8 mouse cellular contexts compared by ENCODE assay signal in genomic region chr19:36739566-36740211, GRCm38 (mm10). TPM values are rescaled to one million over a fixed set of nuclear protein-coding genes. Genes with fewer than 3 reads are reported as not detected.
A peak's percentile ranks its signal among the peaks of the same experiment; 100 is the strongest.
DNase-seq lines count a peak whose midpoint lies in the region; ATAC-seq lines count a peak whose summit lies in the region.

No protein-coding gene starts in this region.

- 50% methylated on average over 7 of the region's 7 CpGs for WGBS in embryonic facial prominence, embryonic 14.5 days
- WGBS in embryonic facial prominence, embryonic 10.5 days, result 64% methylated on average over 7 of the region's 7 CpGs
- WGBS in kidney, embryonic 15.5 days, result 38% methylated on average over 7 of the region's 7 CpGs

- no peaks in the 10 kb centered on the region for H3K36me3 ChIP-seq in embryonic facial prominence, embryonic 14.5 days (ENCODE audit: control insufficient read depth, insufficient read depth, low read length)
- no peaks in the 10 kb centered on the region for H3K36me3 ChIP-seq in embryonic facial prominence, embryonic 10.5 days (replicated peaks)
- H3K36me3 ChIP-seq in kidney, embryonic 15.5 days, result no peaks in the 10 kb centered on the region

- H3K4me3 ChIP-seq in embryonic facial prominence, embryonic 14.5 days (ENCODE audit: low read depth, low read length), result no peak overlapping the region
- no peak overlapping the region for H3K4me3 ChIP-seq in embryonic facial prominence, embryonic 10.5 days
- no peak overlapping the region for H3K4me3 ChIP-seq in kidney, embryonic 15.5 days (replicated peaks)

- no peak overlapping the region for H3K9ac ChIP-seq in embryonic facial prominence, embryonic 14.5 days (ENCODE audit: low read depth, low read length)
- no peak overlapping the region for H3K9ac ChIP-seq in kidney, embryonic 15.5 days

- H3K4me1 ChIP-seq in embryonic facial prominence, embryonic 14.5 days (ENCODE audit: control insufficient read depth, insufficient read depth, low read length), result no peaks in the 10 kb centered on the region
- peaks cover 4% of the 10 kb centered on the region; the same call in 1 of the 2 replicates for H3K4me1 ChIP-seq in embryonic facial prominence, embryonic 10.5 days
- peaks cover 13% of the 10 kb centered on the region for H3K4me1 ChIP-seq in kidney, embryonic 15.5 days

- no peaks in the 10 kb centered on the region for H3K9me3 ChIP-seq in embryonic facial prominence, embryonic 14.5 days (ENCODE audit: control insufficient read depth, low read length)
- no peaks in the 10 kb centered on the region for H3K9me3 ChIP-seq in embryonic facial prominence, embryonic 10.5 days
- H3K9me3 ChIP-seq in kidney, embryonic 15.5 days (replicated peaks), result no peaks in the 10 kb centered on the region

- H3K27ac ChIP-seq in embryonic facial prominence, embryonic 14.5 days (replicated peaks; ENCODE audit: low read depth, low read length), result no peak overlapping the region
- no peak overlapping the region for H3K27ac ChIP-seq in embryonic facial prominence, embryonic 10.5 days (replicated peaks)
- no peak overlapping the region for H3K27ac ChIP-seq in kidney, embryonic 15.5 days

- DNase-seq in embryonic facial prominence, embryonic 14.5 days (ENCODE audit: low spot score), result peak; percentile 40
- no peak for DNase-seq in embryonic facial prominence, embryonic 10.5 days (ENCODE audit: low spot score)
- peak; percentile 23 to 59 for DNase-seq in kidney, postnatal 36 days
- peak; percentile 55 for DNase-seq in 3T3-L1 (ENCODE audit: low read depth, low spot score)
- peak; percentile 75 for DNase-seq in fibroblast of lung, adult 2 months (ENCODE audit: low read depth)
- no peak for DNase-seq in ovary, postnatal 36 days (ENCODE audit: low spot score)
- no peak for DNase-seq in left cerebral cortex, adult 9 months (ENCODE audit: low spot score in 2 of 2)

- H3K4me2 ChIP-seq in embryonic facial prominence, embryonic 14.5 days (ENCODE audit: low read depth, low read length), result no peak overlapping the region
- H3K4me2 ChIP-seq in kidney, embryonic 15.5 days, result no peak overlapping the region

- H3K27me3 ChIP-seq in embryonic facial prominence, embryonic 14.5 days (replicated peaks; ENCODE audit: control insufficient read depth, insufficient read depth, low read length), result no peaks in the 10 kb centered on the region
- H3K27me3 ChIP-seq in embryonic facial prominence, embryonic 10.5 days (replicated peaks; ENCODE audit: low read depth, poor library complexity, severe bottlenecking), result 0 out of 2 replicates have a peak, but pooled peaks cover 6% of the 10 kb centered on the region
- no peaks in the 10 kb centered on the region for H3K27me3 ChIP-seq in kidney, embryonic 15.5 days

- no peak for ATAC-seq in embryonic facial prominence, embryonic 14.5 days (ENCODE audit: low read depth)
- no peak for ATAC-seq in kidney, embryonic 15.5 days (replicated peaks; ENCODE audit: low FRiP score)

RNA-seq across cellular contexts. Expression of gene Ppp1r3c, which starts 3.2 kb away (rescaled TPM):
- polyA plus RNA-seq in embryonic facial prominence, embryonic 14.5 days (2014; fragmentation: Nextera tagmentation; extraction: Ambion mirVana), result 20.9 and 23.7 TPM in 2 replicates
- polyA plus RNA-seq in embryonic facial prominence, embryonic 10.5 days (2016; fragmentation: Nextera tagmentation; extraction: Ambion mirVana), result 1.8 and 2.2 TPM in 2 replicates
- 17.4 and 17.5 TPM in 2 replicates for polyA plus RNA-seq in kidney, embryonic 15.5 days (2015; fragmentation: Nextera tagmentation; extraction: Ambion mirVana)

Comparison
In these comparisons a context has a peak if more than half of its experiments do, and no peak if none do; other contexts are left out.
1. DNase-seq: peak in embryonic facial prominence, embryonic 14.5 days (single experiment), kidney, postnatal 36 days (2 of 2), 3T3-L1 (single experiment) and fibroblast of lung, adult 2 months (single experiment); none in embryonic facial prominence, embryonic 10.5 days (single experiment), ovary, postnatal 36 days (single experiment) and left cerebral cortex, adult 9 months (0 of 2).